Mouse (Mus musculus) brain, adult 2 months (tissue): ENCODE measurements around the gene Plcxd1.
A peak's percentile ranks its signal among the peaks of the same experiment; 100 is the strongest.
"Not testable (repeated sequence)": the region's sequence is repeated elsewhere in the genome, so short reads cannot be mapped to it uniquely, and the experiment has no call there.

Source experiments
- DNase-seq: peaks from one replicate; pipeline ENCODE4 v3.0.0; 2011; ENCODE audit warnings: low read depth, low spot score

The Plcxd1 gene

DNA sequence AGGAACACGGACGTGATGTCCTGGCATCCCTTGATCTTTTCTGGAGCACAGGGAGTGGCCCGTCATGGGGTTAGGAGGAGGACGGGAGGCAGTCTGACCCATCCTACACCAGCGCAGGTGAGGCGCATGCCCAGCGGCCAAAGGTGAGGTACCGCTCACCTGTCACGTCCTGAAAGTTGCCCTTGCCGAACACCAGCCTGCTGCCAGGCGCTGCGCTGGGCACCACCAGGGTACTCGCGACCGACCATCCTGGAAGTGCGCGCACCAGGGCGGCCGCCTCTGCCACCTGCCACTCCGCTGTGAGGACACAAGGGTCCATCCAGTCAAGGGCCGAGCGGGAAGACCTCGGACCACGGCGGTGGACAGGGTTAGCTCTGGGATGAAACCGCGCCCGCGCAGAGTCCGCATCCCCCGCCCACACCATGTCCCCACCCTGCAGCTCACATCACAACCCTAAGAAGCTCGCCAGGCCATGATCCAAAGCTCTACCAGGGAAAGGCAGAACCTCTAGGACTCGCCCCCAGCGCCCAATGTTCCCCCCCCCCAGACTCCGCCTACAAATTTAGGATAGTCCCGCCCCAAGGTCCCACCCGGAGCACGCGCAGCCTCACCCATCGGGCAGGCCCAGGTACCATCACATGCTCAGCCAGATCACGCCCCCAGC, 7.3 kb downstream of the Plcxd1 start:
- DNase-seq: no peak

DNA sequence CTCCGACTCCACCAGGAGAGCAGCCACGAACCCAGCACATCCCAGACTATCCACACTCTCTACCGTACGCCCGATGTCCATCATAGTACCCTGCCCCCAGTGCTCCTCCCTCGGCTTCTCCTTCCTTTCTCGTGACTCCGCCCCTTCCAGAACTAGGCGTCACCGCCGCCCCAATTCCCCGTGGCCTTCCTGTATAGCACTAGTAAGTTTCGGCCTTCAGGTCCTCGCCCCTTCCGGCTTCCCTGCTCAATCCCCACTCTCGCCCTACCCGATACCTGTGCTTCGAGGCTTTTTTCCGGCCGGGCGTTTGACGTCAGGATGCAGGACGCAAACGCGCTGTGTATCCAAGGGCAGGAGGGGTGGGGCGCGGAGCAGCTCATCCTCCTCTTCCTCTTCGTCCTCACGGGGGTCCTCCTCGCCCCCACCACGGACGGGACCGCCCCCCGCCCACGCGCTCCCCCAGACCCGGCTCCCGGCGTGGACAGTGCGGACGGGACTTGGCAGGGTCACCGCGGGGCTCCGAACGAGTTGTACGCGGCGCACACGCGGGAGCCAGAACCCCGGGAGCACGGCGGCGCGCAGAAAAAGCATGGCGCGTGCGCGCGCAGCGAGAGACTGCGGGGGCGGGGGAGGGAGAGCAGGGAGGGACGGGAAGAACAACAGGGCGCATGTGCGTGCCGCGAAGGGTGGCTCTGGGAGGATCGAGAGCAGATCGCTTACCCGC, 8.0 kb downstream of the Plcxd1 start, which contains the start of gene Gtpbp6:
TSS of gene Gtpbp6 (minus strand) at position 617 of the 724 bp plus-strand sequence.
- peak; percentile 99 for DNase-seq

DNA sequence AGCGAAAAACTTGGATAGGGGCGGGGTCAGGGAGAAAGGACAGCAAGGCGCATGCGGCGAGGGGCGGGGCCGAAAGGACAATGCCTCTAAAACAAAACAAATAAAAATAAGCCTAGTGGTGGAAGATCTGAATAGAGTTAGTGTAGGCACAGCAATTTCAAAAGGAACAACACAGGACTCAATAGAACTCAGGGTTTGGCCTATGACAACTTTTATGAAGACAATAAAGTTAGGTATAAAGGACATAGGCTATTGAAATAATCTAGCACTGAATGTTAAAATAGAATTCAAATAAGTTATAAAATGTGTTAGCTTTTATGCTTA, 8.5 kb downstream of the Plcxd1 start:
- DNase-seq: no peak

DNA sequence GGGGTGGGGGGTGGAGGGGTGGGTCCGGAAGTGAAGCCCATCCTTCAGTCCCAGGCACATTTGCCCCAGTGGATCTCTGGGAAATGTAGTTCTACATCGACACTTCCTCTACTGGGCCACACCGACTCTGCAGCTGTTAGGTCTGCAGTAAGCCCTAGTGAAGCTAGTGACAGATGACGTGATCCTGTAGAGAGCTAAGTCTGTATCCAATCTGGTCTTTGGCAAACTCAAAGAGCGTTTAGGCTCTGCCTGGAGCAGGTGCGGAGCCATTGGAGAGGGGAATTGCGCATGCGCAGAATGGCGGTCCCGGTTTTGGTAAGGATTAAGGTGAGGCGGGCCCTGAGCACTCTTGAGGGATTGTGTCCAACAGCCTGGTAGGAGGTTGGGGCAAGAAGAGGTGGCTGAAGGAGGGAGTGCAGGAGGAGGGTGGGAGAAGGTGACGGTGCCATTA, 10.2 kb downstream of the Plcxd1 start, which contains the start of gene Zfp605:
TSS of gene Zfp605 (plus strand) at position 102 of the 451 bp plus-strand sequence.
- DNase-seq: peak; percentile 97

DNA sequence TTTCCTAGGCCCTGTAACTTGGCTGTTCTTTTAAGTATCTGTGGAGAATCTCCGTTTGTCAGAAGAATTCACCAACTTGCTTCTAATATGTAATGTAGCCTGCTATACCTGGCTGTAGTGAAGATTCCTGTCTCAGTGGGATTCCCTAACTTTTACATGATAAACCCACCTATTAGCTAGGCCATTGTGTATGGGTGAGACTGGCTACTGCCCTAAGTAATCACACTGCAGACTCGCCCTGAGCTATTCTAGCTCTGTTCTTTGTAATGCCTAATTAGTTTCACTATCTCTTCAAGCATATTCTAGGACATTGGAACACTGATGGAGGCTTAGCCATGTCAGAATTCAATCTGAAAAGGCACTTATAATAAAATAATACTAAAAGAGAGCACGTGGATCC, 22.6 kb downstream of the Plcxd1 start:
- not testable (repeated sequence) for DNase-seq

DNA sequence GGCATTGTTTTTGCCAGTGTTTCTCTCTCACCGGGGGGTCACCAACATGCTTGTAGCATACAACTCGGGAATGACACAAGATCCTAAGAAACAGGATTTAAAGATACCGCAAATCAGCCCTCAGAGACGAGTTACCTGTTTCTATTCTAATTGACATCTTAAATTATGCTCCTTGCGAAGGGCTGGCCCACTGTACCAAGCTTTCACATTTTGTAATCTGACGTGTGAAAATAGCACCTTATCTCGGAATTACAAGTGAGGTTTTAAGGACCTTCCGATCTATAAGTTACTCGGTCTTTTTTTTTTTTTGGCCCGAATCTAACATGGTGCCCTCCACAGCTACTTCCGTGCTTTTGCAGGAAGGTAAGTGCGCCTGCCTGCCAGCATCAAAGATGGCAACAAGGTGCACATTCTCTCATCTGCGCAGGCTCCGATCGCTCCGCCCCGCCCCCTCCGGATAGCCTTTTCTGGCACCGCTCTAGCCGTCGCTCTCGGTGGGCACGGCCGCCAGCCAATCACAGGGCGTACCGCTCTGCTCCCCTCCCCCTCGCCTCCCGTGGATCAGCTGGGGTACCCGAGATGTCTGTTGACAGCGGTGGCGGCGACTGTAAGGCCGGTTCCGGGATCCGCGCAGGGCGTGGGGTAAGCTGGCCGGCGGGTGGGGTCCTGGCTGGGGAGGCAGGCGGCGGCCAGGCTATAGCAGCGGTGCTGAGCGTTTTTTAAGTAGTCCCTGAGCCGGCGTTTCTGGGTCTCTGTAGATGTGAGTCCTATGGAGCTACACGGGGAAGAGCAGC, 35.7 kb downstream of the Plcxd1 start, which contains the start of gene Chfr:
TSS of gene Chfr (plus strand) at position 550 of the 794 bp plus-strand sequence.
- DNase-seq: peak; percentile 99

DNA sequence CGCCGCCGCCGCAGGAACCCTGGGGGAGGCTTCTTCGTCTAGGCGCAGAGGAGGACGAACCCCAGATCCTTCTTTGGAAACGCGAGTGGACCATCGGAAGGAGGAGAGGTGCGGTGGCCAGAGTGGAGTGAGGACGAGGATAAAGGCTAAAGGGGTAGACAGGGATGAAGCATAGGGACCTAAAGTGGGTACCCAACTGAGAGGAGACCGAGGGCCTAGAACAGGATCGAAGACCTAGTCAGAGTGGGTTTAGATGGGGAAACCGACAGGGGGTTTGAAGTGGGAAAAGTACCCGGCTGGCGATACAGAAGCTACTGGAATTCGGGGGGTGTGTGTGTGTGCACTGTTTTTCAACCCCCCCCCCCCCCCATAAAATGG, 36.3 kb downstream of the Plcxd1 start:
- DNase-seq: no peak

DNA sequence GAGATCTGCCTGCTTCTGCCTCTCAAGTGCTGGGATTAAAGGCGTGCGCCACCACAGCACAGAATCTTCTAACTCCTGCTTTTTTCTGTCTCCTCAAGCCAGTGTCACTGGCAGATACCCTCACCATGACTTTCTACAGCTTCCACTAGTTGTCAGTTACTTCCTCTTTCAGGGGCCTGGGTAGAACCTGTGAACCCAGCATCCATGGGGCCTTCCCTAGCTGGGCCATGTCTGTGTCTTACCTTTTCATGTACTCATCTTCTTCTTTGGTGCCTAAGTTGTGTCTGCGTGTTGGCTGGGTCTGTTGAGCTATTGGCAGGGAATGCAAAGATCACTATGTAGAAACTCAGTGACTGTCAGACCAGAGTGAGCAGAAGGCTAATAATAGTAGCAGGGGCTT, 38.0 kb downstream of the Plcxd1 start:
- no peak for DNase-seq

DNA sequence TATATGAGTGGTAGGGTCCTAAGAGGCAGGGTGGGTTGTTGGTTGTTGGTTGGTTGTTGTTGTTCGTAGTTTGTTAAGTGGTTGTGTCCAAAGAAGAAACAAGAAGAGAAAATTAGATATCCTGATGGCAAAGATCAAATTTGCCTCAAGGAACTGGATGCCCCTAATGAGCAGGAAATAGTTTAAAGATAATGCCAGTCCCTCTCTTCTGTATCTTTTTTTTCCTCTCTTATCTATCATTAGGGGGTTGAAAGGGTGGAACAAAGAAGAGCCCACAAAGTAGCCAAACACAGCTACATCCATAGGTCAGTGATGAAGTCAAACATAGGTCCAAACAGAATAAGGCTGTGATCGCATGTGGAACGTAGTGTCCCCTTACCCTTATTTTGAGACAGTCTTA, 39.6 kb downstream of the Plcxd1 start:
- DNase-seq: no peak

DNA sequence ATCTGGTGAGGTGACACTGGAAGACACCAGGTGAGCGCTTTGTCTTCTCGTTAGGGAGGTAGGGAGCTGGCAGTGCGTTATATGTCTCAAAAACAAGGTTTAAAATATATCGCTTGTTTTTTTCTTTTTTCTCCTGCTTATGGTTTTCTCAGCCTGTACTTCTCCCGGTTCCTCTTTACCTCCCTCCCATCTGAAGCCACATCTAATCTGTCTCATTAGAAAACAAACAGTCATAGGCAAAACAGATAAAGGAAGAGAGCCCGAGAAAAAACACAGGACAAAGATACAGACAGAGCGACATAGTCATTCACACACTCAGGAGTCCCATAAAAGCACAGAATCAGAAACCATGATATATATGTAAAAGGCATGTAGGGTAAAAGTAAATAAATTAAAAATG, 40.7 kb downstream of the Plcxd1 start:
- no peak for DNase-seq

DNA sequence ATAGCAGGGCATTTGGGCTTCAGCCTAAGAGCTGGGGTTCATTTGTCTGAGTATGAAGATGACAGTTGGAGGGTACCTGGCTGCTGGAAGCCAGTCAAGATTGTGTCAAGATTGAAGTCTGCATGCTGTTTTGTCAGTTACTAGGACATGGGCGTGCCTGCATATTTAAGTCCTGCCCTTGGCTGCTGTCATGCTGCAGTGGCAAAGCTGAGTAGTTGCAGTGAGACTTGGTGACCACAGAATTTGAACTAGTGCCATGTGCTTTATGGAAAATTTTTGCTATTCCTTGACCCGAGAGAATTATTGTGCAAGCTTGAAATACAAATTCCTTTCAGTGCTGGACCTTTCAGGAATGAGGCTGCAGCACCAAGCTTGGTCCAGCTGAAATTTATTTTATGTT, 42.5 kb downstream of the Plcxd1 start:
- no peak for DNase-seq

DNA sequence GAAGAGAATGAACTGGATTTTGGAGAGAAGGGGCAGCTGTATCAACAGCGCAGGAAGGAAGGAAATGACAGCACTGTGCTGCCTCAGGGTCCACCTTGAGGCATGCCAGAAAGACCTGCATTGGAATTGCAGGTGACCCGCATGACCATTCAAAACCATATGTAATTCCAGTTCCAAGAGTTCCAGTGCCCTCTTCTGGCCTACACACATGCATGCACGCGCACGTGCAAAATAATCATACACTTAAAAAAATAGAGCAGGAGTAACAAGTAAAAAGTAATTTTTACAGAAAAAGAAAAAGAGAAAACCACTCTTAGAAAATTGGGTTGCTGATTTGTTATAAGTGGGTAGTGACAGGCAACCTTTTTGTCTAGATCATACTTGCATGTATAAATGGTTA, 43.2 kb downstream of the Plcxd1 start:
- DNase-seq: peak; percentile 26
